Mouse (Mus musculus): Measurements from ENCODE around the gene Sbno2. TPM values are rescaled to one million over a fixed set of nuclear protein-coding genes. Genes with fewer than 3 reads are reported as not detected.

Sbno2 gene
- polyA plus RNA-seq, 1 experiment from 2014 or later: 14.8 TPM

DNA sequence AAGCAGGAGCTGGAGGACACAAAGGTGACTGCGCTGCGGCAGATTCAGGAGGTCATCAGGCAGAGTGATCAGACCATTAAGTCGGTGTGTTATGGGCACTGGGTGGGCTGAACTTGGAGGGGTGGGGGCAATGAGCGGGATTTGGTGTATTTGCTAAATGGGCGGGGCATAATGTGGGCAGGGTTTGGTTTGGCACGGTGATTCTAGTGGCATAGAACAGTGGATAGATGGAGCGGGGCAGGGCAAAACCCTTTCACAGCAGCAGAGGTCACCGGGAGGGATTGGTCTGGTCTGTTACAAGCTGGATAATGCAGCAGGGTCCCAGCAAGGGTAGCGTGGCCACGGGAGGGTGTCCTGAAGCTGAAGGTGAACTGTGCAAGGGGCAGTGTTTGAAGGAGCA is 79.9 kb downstream of the Sbno2 start:
- ATAC-seq (ENCODE audit: insufficient read depth, low FRiP score, low read depth): no peak
- H3K27ac ChIP-seq: no peak overlapping the region
- 67% methylated on average over 10 of the region's 10 CpGs for WGBS

DNA sequence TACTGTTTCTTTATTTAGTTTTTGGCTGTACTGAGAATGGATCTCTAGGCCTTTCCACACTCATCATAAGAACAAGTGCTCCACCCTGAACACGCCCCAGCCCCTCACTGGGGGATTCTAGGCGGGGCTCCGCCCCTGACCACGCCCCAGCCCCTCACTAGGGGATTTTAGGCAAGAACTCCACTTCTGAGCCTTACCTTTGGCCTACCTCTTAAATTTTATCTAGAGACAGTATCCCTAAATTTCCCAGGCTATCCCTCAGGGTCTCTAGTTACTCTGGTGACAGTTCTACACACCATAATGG is 80.4 kb downstream of the Sbno2 start:
- 60% methylated on average over 4 of the region's 4 CpGs for WGBS

More for the DNA sequence above, 79.9 kb downstream of the Sbno2 start:
- Histone ChIP-seq H3K4me2 (no peak overlapping the region), H3K4me1 (peaks cover 11% of the 10 kb centered on the region; the same call in 1 of the 2 replicates), H3K36me3 (no peaks in the 10 kb centered on the region), H3K9me3 (no peaks in the 10 kb centered on the region), H3K27me3 (replicated peaks) (no peaks in the 10 kb centered on the region), H3K4me3 (replicated peaks) (no peak overlapping the region), H3K9ac (no peak overlapping the region)

DNA sequence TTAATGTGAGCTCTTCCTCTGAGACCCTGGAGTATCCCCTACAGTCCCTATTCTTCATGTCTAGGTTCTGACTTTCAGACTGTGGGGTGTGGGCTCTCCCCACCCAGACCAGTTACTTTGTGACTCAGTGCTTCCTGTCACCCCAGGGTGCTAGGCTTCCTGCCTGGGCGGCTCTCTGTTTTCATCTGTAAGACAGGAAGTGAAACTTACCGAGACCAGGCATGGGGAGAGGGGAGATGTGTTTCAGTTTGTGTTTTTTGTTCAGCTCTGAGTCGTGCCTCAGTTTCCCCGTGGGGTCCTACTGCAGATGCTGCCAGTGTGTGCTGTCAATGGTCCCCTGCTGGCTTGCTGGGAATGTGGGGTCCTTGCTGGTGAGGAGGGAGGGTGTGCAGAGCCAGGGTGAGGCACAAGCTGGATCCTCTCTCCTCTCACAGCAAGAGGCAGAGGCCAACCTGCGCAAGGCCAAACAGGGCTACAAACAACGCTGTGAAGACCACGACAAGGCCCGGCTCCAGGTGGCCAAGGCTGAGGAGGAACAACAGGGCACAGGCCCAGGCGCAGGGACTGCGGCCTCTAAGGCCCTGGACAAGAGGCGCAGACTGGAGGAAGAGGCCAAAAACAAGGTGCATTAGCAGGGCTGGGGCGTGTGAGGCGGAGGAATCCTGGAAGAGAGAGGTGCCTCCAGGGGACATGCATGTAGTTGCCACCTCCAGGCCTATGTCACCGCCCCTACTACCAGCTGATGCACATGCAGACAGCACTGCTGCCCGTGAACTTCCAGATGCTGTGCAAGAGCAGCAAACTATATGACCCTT is 80.9 kb downstream of the Sbno2 start:
- no peak overlapping the region for H3K9ac ChIP-seq
- H3K36me3 ChIP-seq: no peaks in the 10 kb centered on the region
- no peaks in the 10 kb centered on the region for H3K9me3 ChIP-seq
- no peaks in the 10 kb centered on the region for H3K27me3 ChIP-seq (replicated peaks)
- no peak for ATAC-seq (ENCODE audit: insufficient read depth, low FRiP score, low read depth)
- no peak overlapping the region for H3K4me2 ChIP-seq
- peak overlapping the region; percentile 8; the same call in 1 of the 2 replicates for H3K27ac ChIP-seq
- peaks cover 21% of the 10 kb centered on the region; the same call in 1 of the 2 replicates for H3K4me1 ChIP-seq
- WGBS: 74% methylated on average over 15 of the region's 15 CpGs
- H3K4me3 ChIP-seq (replicated peaks): no peak overlapping the region

More for the DNA sequence above, 80.4 kb downstream of the Sbno2 start:
- peaks cover 16% of the 10 kb centered on the region; the same call in 1 of the 2 replicates for H3K4me1 ChIP-seq
- H3K9ac ChIP-seq: no peak overlapping the region
- no peak overlapping the region for H3K27ac ChIP-seq
- no peaks in the 10 kb centered on the region for H3K27me3 ChIP-seq (replicated peaks)
- ATAC-seq (ENCODE audit: insufficient read depth, low FRiP score, low read depth): no peak
- H3K9me3 ChIP-seq: no peaks in the 10 kb centered on the region
- no peaks in the 10 kb centered on the region for H3K36me3 ChIP-seq
- H3K4me2 ChIP-seq: no peak overlapping the region
- no peak overlapping the region for H3K4me3 ChIP-seq (replicated peaks)

DNA sequence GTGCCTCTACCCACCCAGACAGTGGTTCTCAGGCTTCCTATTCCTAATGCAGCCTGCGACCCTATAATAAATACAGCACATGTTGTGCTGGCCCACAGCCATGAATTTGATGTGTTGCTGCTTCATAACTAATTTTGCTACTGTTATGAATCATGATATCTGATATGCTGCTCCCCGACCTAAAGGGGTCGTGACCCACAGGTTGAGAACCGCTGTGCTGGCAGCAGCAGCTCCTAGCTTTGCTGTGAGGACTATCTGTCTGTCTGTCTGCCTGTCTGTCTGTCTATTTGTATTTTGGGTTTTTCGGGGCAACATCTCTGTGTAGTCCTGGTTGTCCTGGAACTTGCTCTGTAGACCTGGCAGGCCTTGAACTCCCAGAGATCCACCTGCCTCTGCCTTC is 81.6 kb downstream of the Sbno2 start:
- Histone ChIP-seq H3K4me1 (peaks cover 27% of the 10 kb centered on the region), H3K9me3 (no peaks in the 10 kb centered on the region), H3K36me3 (no peaks in the 10 kb centered on the region), H3K27me3 (replicated peaks) (no peaks in the 10 kb centered on the region), H3K27ac (no peak overlapping the region; the same call in 1 of the 2 replicates), H3K9ac (no peak overlapping the region), H3K4me3 (replicated peaks) (no peak overlapping the region), H3K4me2 (no peak overlapping the region)
- ATAC-seq (ENCODE audit: insufficient read depth, low FRiP score, low read depth): no peak
- 66% methylated on average over 5 of the region's 5 CpGs for WGBS

DNA sequence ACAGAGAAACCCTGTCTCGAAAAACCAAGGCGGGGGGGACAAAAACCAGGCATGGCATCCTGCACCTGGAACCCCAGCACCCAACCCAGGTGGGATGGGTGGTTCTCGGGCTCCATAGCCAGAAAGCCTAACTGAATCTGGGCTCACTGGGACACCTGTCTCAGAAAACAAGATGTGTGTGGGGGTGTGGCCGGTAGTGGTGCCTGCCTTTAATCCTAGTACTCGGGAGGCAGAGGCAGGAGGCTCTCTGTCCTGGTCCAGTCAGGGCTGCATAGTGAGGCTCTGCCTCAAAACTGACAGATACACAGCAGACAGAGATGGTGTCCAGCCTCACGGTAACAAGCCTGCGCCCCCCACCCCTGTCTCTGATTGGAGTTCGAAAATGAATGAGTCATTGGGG is 82.6 kb downstream of the Sbno2 start:
- H3K9ac ChIP-seq: no peak overlapping the region
- H3K4me3 ChIP-seq (replicated peaks): no peak overlapping the region
- H3K27me3 ChIP-seq (replicated peaks): no peaks in the 10 kb centered on the region
- peaks cover 30% of the 10 kb centered on the region for H3K4me1 ChIP-seq
- H3K9me3 ChIP-seq: no peaks in the 10 kb centered on the region
- no peaks in the 10 kb centered on the region for H3K36me3 ChIP-seq
- H3K27ac ChIP-seq: no peak overlapping the region
- ATAC-seq (ENCODE audit: insufficient read depth, low FRiP score, low read depth): no peak
- WGBS: 94% methylated on average over 8 of the region's 8 CpGs
- no peak overlapping the region for H3K4me2 ChIP-seq

DNA sequence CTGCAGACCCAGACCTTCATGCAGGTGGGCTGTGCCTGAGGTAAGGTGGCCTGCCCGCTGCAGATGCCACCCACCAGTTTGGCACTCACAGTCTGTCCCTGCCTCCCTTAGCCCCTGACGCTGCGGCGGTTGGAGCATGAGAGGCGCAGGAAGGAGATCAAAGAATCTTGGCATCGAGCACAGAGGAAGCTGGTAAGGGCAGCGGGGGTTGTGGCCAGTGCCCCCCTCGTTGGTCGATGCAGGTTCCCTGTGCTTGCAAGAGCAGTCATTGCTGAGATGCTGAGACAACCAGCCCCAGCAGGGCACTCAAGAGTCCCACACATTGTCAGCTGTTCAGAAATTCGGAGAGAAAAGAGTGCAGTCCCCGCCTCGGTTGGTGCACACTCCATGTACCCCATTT is 83.2 kb downstream of the Sbno2 start:
- WGBS: 93% methylated on average over 12 of the region's 12 CpGs

DNA sequence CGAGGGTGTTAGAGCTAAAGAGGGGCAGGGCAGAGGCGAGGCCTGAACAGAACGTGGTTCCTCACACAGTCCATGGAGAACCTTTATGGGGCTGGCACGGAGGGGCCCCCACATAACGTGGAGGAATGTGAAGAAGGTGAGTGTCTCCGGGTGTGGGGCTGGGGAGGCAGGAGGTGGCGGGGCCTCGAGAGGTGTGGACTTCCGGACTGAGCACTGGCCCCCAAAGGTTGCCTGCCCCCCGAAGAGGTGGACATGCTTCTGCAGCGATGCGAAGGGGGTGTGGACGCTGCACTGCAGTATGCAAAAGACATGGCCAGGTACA is 84.1 kb downstream of the Sbno2 start:
- Histone ChIP-seq H3K36me3 (no peaks in the 10 kb centered on the region), H3K9me3 (no peaks in the 10 kb centered on the region), H3K4me3 (replicated peaks) (no peak overlapping the region), H3K4me2 (no peak overlapping the region), H3K27ac (no peak overlapping the region), H3K9ac (no peak overlapping the region), H3K4me1 (peaks cover 30% of the 10 kb centered on the region), H3K27me3 (replicated peaks) (no peaks in the 10 kb centered on the region)
- WGBS: 82% methylated on average over 13 of the region's 13 CpGs
- no peak for ATAC-seq (ENCODE audit: insufficient read depth, low FRiP score, low read depth)

More for the DNA sequence above, 83.2 kb downstream of the Sbno2 start:
- peaks cover 30% of the 10 kb centered on the region for H3K4me1 ChIP-seq
- H3K9me3 ChIP-seq: no peaks in the 10 kb centered on the region
- H3K4me3 ChIP-seq (replicated peaks): no peak overlapping the region
- ATAC-seq (ENCODE audit: insufficient read depth, low FRiP score, low read depth): no peak
- H3K9ac ChIP-seq: no peak overlapping the region
- H3K36me3 ChIP-seq: no peaks in the 10 kb centered on the region
- no peak overlapping the region for H3K4me2 ChIP-seq
- H3K27me3 ChIP-seq (replicated peaks): no peaks in the 10 kb centered on the region
- H3K27ac ChIP-seq: no peak overlapping the region

DNA sequence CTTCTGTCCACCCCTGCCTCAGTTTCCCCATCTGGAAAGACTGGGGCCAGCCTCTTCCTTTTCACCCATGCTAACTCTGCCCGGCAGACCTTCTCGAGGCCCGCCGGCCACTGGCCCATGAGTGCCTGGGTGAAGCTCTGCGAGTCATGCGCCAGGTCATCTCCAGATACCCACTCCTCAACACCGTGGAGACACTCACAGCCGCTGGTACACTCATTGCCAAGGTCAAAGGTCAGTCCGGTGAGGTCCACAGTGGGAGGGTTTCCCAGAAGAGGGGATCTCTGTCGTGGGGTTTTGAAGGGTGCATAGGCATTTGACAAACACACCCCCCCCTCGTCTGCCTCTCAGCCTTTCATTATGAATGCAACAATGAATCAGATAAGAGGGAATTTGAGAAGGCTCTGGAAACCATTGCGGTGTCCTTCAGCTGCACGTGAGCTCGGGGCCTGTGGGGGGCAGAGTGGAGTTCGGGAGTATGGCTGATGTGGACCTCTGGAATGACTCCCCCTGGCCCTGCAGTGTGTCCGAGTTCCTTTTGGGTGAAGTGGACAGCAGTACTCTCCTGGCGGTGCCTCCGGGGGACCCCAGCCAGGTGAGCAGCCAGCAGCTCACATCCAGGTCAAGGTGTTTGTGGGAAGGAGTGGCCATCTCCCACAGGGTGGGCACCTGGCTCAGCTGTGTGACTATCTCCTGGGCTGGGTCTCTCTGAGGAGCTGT is 84.6 kb downstream of the Sbno2 start:
- H3K4me1 ChIP-seq: peaks cover 30% of the 10 kb centered on the region
- no peak overlapping the region for H3K9ac ChIP-seq
- peak overlapping the region; percentile 20; the same call in 1 of the 2 replicates for H3K4me3 ChIP-seq (replicated peaks)
- peak overlapping the region; percentile 45; the same call in 1 of the 2 replicates for H3K4me2 ChIP-seq
- no peak for ATAC-seq (ENCODE audit: insufficient read depth, low FRiP score, low read depth)
- H3K9me3 ChIP-seq: no peaks in the 10 kb centered on the region
- no peaks in the 10 kb centered on the region for H3K27me3 ChIP-seq (replicated peaks)
- WGBS: 78% methylated on average over 18 of the region's 18 CpGs
- no peaks in the 10 kb centered on the region for H3K36me3 ChIP-seq
- H3K27ac ChIP-seq: no peak overlapping the region

DNA sequence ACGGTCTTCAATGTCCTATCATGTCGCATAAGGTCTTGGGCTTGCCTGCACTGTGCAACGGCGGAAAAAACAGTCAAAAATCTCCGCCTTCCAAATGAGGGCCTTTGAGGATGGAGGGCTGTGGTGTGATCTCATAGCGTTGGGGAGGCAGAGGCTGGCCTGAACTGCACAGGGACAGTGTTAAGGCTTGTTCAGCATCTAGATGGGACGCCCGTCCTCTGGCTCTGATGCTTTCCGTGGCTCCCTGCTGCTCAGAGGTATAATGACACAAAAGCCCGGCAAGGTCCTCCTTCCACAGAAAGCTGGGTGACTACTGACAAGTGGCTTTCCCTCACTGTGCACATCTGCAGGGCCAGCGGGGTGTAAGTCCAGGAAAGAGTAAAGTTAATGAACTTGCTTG is 85.2 kb downstream of the Sbno2 start:
- H3K27me3 ChIP-seq (replicated peaks): 0 out of 2 replicates have a peak, but pooled peaks cover under 1% of the 10 kb centered on the region
- H3K36me3 ChIP-seq: no peaks in the 10 kb centered on the region
- H3K9me3 ChIP-seq: no peaks in the 10 kb centered on the region
- peak overlapping the region; percentile 32; the same call in 1 of the 2 replicates for H3K27ac ChIP-seq
- WGBS: 41% methylated on average over 11 of the region's 11 CpGs
- H3K4me2 ChIP-seq: peak overlapping the region; percentile 45
- H3K4me3 ChIP-seq (replicated peaks): peak overlapping the region; percentile 20; the same call in 1 of the 2 replicates
- H3K4me1 ChIP-seq: peaks cover 30% of the 10 kb centered on the region
- ATAC-seq (ENCODE audit: insufficient read depth, low FRiP score, low read depth): no peak
- no peak overlapping the region for H3K9ac ChIP-seq

DNA sequence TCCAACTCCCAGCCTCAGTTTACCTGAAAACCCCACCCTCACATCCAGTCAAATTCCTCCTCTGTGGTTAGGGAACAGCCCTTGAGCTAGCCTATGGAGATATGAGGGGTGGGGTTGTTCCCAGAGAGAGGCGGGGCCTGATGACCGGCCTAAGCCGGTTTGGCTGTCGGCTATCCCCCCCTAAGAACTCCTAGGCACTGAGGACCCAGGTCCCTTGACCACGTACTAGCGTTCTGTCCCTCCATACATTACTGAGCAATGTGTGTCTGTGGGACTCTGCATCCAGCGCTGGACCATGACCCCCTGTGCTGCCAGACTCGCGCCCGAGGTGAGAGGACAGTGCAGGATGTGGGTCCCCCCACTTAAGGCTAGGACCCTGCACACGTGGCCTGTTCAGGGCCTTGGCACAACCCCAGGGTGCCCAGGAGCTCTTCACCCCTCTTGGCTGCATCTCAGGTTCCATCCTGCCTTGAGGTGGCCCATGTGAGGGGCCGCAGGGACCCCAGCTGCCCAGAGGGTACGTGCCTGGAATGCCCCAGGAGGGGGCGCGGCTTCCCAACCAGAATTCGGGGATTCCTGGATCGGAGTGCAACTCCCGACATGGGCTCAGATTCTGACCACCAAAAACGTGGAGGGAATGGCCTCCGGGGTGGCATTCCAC is 85.8 kb downstream of the Sbno2 start:
- ATAC-seq (ENCODE audit: insufficient read depth, low FRiP score, low read depth): peak; percentile 54
- Histone ChIP-seq H3K36me3 (no peaks in the 10 kb centered on the region), H3K27ac (peak overlapping the region; percentile 32), H3K4me1 (peaks cover 25% of the 10 kb centered on the region), H3K9ac (no peak overlapping the region), H3K27me3 (replicated peaks) (peaks cover 6% of the 10 kb centered on the region), H3K9me3 (no peaks in the 10 kb centered on the region), H3K4me2 (peak overlapping the region; percentile 45), H3K4me3 (replicated peaks) (peak overlapping the region; percentile 20; the same call in 1 of the 2 replicates)
- 24% methylated on average over 20 of the region's 20 CpGs for WGBS

DNA sequence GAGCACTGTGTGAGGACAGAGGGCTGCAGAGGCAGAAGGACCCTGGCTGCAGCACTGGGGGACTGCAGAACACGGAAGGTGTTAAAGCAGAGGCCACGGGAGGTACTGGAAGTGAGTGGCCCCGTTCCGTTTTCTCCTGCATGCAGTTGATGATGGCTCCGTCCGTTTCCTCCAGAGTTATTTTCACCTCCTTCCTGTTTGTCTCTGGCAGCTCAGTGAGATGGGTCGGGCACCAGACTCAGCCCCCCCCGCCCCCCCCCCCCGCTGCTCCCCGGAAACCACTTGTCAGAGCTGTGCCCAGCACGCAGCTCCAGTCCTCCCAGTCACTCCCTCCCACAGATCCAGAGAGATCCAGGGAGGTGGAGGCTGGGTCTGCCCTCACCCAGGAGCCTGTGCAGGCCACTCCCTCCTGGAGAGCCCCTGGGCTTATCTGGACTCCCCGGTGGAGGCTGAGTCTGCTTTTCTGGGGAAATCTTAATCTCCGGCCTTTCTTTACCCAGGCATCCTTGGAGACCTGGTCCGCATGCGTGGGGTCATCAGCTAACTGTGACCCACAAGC is 86.6 kb downstream of the Sbno2 start:
- peak; percentile 84 for ATAC-seq (ENCODE audit: insufficient read depth, low FRiP score, low read depth)
- H3K36me3 ChIP-seq: no peaks in the 10 kb centered on the region
- H3K9me3 ChIP-seq: no peaks in the 10 kb centered on the region
- H3K9ac ChIP-seq: no peak overlapping the region
- peaks cover 13% of the 10 kb centered on the region for H3K27me3 ChIP-seq (replicated peaks)
- peaks cover 27% of the 10 kb centered on the region for H3K4me1 ChIP-seq
- H3K4me3 ChIP-seq (replicated peaks): 0 out of 2 replicates have a peak overlapping the region, but pooled peaks have one; percentile 11
- H3K27ac ChIP-seq: peak overlapping the region; percentile 32
- peak overlapping the region; percentile 45 for H3K4me2 ChIP-seq
- WGBS: 8% methylated on average over 14 of the region's 15 CpGs

Data from stomach, embryonic 15.5 days (tissue).